Mouse (Mus musculus) erythroid progenitor cell, adult 5-6 weeks (primary cell): ENCODE data around the gene Agmo. TPM values are rescaled to one million over a fixed set of nuclear protein-coding genes. Genes with fewer than 3 reads are reported as not detected.

Experiments
- ATAC-seq: replicated peaks from 2 replicates; pipeline ENCODE4 v1.8.0; 2016; ENCODE audit warnings: moderate number of reproducible peaks, mild to moderate bottlenecking, moderate TSS enrichment, inconsistent platforms; ENCODE audit not compliant: poor library complexity, low FRiP score, severe bottlenecking
- total RNA-seq, 2 experiments: library from RNA; stranded (forward) in 1 of 2; stranded (reverse) in 1 of 2; fragments of 150-400 nt in 1 of 2; fragments of 186-747, 209-891 nt in 1 of 2; gene quantifications; 2 replicates each; pipeline versions ENCODE4 v1.2.3 to v1.2.4; 2015 to 2017; ENCODE audit warnings: low replicate concordance in 2 of 2

The Agmo gene
- total RNA-seq, 2 experiments from 2014 or later, result 1.3 TPM; not detected in 1

GRCm38 (mm10) chr12:37592853-37593252, 351.4 kb downstream of the Agmo start:
- ATAC-seq, result no peak

GRCm38 (mm10) chr12:37612837-37613236, 371.4 kb downstream of the Agmo start:
- ATAC-seq, result no peak

- no peak for ATAC-seq
Observed at GRCm38 (mm10) chr12:37614769-37615168, 373.3 kb downstream of the Agmo start.

- ATAC-seq, result no peak
Observed at GRCm38 (mm10) chr12:37624078-37624477, 382.6 kb downstream of the Agmo start.

Other genes with a start within 250 kb of the Agmo start
- not detected in 2 replicates for gene Meox2, start 133.1 kb upstream of the Agmo start, total RNA-seq (2015; ENCODE audit: low replicate concordance)
- gene Meox2, start 133.1 kb upstream of the Agmo start, total RNA-seq (2017; ENCODE audit: low replicate concordance), result not detected in 2 replicates